Mouse (Mus musculus) thymus, adult 2 months (tissue): ENCODE results near the gene Ccnk.

Experiments
- CTCF ChIP-seq: fragments of 200-500 bp; IDR thresholded peaks from 2 replicates; pipeline ENCODE4 v1.5.1; 2012; ENCODE audit warnings: mild to moderate bottlenecking, control low read depth, low read length, moderate library complexity, borderline replicate concordance; ENCODE audit not compliant: control insufficient read depth, poor library complexity, insufficient read depth; ENCODE audit errors: extremely low read depth
- POLR2A ChIP-seq: fragments of 200-500 bp; IDR thresholded peaks from 2 replicates; pipeline ENCODE4 v1.6.1; 2012; ENCODE audit warnings: mild to moderate bottlenecking, low read length, control low read depth, moderate library complexity; ENCODE audit not compliant: control insufficient read depth, poor library complexity, insufficient read depth; ENCODE audit errors: extremely low read depth

GRCm38 (mm10) chr12:108226941-108227340 lies 47.6 kb downstream of the Ccnk start:
- TF ChIP-seq POLR2A (no peak), CTCF (no peak)
